Mouse (Mus musculus) right cerebral cortex, postnatal 36 days (tissue): ENCODE results near the gene Dagla.

ENCODE experiments used
- DNase-seq, 2 experiments: peaks; one replicate each; pipeline ENCODE4 v3.0.0; 2022; ENCODE audit warnings: low spot score in 2 of 2, mixed read lengths in 1 of 2

Dagla gene

GRCm38 (mm10) chr19:10238477-10238876, 66.2 kb downstream of the Dagla start:
- DNase-seq: no peak

DNA sequence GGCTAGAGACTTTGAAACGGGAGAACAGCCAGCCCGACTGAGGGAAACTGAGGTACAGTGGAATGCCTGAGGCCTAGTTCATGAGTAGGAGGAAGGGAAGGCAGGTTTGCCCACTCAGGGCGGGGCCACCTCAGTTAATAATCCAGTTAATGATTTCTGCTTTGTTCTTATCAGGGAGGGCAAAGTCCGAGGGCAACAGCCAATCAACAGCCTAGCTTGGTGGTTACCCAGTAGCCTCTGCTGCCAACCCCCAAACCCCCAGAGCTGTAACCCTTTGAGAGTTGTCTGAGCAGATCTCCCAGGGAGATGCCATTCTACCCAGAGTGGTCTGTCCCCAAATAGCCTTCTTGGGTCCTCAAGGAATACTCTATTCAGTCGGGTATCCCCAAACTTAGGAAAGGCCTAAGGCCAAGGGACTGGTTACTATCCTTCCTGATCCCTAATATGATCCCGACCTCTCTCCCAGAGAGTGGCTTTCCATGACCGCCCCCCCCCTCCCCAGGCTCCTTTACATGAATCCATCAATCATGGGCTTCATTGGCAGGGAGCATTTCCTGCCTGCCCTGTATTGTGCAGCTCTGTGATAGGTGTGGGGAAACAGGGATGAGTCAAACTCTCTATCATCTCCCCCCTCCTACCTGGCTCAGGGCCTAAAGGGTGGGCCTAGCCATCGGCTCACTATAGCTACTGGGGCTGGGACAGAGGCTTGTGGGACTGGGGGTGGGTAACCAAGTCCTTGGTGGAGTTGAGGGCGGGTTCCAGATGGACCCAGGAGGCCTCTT, 68.7 kb downstream of the Dagla start:
- DNase-seq: no peak

DNA sequence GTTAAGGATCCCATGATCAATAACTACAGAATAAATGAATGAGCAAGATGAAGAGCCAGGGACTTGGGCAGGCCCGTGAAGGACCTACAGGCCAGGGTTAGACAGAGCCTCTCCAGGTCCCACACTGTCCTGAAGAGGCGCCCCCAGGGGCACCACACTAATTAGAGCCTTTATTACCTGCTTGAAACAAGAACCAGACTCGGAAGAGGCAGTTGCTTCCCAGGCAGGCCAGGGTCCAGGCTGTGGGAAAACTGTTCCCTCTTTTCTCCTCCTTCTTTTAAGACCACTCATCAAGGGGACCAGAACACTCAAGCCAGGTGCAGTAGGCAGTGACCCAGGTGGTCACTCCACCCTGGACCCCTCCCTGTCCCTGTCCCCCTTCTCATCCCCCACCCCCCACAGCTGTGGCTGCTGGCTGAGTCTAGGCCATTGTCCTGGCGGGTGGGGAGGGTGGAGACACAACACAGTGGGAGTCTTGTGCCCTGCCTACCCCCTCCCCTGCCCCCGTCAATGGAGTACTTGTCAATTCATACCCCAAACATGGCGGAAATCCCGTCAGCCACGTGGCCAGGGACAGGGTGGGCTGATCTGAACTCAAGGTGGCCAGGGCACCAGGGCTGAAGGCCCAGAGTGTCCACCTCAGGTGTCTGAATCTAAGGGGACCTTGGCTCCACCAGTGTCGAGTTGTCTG, 72.2 kb downstream of the Dagla start:
- DNase-seq: no peak

DNA sequence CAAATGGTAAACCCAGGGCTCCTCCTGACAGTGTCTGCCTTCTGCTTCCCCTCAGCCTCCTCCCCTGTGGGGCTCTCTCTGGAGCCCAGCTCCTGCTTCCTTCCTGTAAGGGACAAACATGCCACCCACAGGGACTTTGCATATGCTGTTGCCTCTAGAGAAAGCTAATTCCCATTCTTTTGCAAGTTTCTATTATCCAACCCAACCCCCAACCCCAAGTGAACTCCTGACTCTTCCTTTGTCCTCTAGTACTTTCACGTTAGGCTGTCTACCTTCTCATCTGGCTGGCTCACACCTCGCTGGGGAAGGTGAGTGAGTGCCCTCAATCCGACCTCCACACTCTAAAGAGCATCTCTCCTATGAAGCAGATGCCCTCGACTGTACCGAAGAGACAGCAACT, 72.8 kb downstream of the Dagla start:
- DNase-seq: no peak

GRCm38 (mm10) chr19:10231016-10231415, 73.7 kb downstream of the Dagla start:
- DNase-seq: no peak

- DNase-seq: no peak
Observed at GRCm38 (mm10) chr19:10225767-10226166, 78.9 kb downstream of the Dagla start.

GRCm38 (mm10) chr19:10224637-10225453, 79.8 kb downstream of the Dagla start:
- DNase-seq: no peak

DNA sequence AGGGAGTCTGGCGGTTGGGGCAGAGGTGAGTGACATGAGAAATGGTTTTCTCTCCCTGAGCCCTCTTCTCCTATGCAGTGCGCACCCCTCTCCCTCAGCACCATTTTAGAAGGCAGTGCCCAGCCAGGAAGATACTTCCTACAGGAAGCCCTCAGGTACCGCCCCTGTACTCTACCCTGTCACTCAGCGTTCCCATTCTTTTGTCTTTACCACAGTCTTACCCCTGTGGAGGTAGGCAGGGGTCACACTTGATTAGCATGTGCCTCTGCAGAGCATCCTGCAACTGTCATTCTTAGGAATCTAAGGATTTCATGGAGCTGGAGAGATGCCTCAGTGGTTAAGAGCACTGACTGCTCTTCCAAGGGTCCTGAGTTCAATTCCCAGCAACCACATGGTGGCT, 81.1 kb downstream of the Dagla start:
- no peak for DNase-seq

GRCm38 (mm10) chr19:10222656-10223055, 82.0 kb downstream of the Dagla start:
- DNase-seq: no peak

GRCm38 (mm10) chr19:10221585-10221984, 83.1 kb downstream of the Dagla start:
- no peak for DNase-seq

DNA sequence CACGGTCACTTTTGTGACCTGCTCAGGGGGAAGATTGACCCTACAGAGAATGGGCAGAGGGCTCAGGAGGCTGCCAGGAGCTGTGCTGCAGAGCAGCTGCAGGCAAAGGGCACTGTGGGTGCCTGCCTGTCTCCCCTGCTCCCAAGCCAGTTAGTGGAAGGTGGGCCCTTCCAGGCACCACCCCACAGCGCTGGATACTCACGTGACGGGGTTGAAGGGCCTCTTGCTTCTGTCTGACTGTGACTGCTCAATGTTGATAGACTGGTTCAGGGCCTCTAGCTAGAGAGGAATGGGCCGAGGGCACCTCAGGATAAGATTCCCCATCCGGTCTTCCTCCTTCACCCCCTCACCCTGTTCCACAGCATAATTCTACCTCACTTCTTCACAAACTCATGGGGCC, 85.1 kb downstream of the Dagla start:
- no peak for DNase-seq

DNA sequence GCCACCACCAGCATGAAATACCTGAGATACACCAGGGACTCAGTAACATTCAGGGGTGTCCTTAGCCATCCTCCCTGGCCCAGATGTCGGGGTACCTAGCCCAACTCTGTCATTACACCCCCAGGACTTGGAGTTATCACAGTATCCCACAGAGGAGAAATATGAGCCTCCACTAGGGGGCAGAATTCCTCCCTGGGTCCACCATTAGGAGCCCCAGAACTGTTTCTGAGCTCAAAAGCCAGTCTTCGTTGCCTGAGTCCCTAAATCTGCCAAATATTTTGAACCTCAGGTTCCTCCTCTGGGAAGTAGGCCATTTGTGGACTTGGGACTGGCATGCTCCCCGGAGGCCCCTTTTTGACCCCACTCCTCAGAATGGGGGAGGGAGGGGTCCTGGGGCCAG, 85.6 kb downstream of the Dagla start:
- no peak for DNase-seq

DNA sequence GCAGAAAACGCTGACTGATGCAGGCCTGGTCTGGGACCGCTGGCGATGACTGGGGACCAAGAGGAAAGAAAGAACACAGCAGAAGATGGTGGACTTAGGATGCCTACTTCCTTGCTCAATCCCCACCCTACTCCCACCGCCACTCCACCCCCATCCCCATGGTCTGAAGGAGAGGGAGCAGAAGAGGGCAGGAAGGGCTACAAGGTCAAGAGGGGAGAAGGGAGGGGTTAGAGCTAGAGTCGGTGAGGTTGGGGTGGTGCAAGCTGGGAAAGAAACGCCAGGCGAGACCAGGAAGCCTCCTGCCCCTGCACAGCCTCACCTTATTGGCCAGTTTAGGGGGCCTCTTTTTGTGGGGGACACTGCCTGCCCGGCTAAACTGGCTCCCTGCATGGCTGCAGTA, 88.6 kb downstream of the Dagla start:
- DNase-seq: no peak

- no peak for DNase-seq
Observed at GRCm38 (mm10) chr19:10213796-10214471, 90.7 kb downstream of the Dagla start.

DNA sequence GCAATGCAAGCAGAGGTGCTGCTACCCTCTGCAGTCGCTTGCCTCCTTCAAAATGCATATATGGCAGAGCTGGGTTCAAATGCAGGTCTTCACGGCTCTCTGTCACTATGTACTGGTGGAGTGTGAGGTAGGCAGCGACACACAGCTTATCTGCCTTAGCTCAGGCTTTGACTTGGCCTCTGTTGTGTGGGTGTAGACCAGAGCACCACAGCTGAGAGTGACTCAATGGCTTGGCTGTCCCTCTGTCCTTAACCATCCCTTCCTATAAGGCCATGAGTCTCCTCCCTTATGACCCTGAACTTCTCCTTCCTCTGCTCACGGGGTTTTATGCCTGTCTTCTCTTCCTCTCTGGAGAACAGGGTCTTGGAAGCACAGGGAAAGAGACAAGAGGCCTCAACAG, 93.8 kb downstream of the Dagla start:
- no peak for DNase-seq

DNA sequence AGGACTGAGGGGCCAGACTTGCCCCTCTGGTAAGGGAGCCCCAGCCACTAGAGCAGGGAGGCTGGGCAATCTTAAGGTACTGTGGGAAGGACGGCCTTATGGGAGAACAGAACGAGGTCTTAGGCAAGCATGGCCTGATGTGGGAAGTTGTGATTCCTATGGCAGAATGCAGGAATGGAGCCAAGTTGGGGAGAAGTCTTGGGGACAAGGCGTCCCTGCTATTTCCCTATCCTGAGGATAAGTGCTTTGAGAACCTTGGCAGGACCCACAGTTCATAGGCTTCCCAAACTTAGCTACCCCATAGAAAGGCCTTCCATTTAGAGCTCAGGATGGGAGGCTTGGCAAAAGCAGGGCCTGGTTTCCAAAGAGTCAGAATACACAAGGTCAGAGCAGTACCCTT, 95.8 kb downstream of the Dagla start:
- DNase-seq: no peak

- no peak for DNase-seq
Observed at GRCm38 (mm10) chr19:10205051-10205450, 99.6 kb downstream of the Dagla start.

GRCm38 (mm10) chr19:10204616-10205001, 100.1 kb downstream of the Dagla start:
- peak; percentile 26 to 52 for DNase-seq

- peak; percentile 85 to 86 for DNase-seq
Observed at GRCm38 (mm10) chr19:10203848-10204615, 100.6 kb downstream of the Dagla start, which contains the start of the genes Tmem258 and Fen1. Gene Tmem258, plus strand, starts transcription at chr19:10204014. Gene Fen1, minus strand, starts transcription at chr19:10204169.

DNA sequence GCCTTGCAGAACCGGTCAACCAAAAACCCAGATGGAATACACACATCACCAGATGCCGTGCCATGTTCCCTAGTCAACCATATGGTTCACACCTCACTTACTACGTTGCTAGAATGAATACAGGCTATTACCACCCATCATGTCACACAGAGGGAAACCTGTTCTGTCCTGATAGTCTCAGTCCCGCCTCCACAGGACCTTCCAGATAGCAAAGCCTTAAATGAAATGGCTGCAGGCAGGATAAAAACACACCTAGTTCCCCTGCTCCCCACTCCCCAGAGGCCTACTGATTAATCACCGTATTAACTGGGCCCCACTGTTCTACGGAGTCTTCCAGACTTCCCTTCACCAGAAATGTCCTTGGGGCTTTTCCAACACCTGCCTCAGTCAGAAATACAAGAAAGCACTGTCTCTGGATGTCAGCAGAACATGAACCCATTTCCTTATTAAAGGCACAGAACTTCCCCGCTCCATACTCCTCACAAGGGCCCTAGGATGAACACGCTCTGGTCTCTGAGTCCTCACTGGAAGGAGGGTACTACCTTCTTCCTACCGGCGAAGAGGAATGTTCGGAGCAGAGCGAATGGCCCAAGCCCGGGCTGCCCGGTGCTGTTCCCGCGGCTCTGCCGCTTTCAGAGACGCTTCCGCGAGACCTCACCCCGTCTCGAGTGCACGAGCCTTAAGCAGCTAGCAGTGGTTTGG, 101.4 kb downstream of the Dagla start:
- DNase-seq: no peak
